Mouse (Mus musculus) liver, embryonic 18 days (tissue): ENCODE data around the gene B4galt2. TPM values are rescaled to one million over a fixed set of nuclear protein-coding genes. Genes with fewer than 3 reads are reported as not detected.

Experiments used
- polyA plus RNA-seq: library from polyadenylated mRNA; depleted of rRNA; stranded (reverse); fragments of >200 nt; gene quantifications from 2 replicates; pipeline ENCODE4 v1.2.3, GENCODE M21; 2012; rRNA removed

The B4galt2 gene
- 1.7 and 1.9 TPM in 2 replicates for polyA plus RNA-seq

DNA sequence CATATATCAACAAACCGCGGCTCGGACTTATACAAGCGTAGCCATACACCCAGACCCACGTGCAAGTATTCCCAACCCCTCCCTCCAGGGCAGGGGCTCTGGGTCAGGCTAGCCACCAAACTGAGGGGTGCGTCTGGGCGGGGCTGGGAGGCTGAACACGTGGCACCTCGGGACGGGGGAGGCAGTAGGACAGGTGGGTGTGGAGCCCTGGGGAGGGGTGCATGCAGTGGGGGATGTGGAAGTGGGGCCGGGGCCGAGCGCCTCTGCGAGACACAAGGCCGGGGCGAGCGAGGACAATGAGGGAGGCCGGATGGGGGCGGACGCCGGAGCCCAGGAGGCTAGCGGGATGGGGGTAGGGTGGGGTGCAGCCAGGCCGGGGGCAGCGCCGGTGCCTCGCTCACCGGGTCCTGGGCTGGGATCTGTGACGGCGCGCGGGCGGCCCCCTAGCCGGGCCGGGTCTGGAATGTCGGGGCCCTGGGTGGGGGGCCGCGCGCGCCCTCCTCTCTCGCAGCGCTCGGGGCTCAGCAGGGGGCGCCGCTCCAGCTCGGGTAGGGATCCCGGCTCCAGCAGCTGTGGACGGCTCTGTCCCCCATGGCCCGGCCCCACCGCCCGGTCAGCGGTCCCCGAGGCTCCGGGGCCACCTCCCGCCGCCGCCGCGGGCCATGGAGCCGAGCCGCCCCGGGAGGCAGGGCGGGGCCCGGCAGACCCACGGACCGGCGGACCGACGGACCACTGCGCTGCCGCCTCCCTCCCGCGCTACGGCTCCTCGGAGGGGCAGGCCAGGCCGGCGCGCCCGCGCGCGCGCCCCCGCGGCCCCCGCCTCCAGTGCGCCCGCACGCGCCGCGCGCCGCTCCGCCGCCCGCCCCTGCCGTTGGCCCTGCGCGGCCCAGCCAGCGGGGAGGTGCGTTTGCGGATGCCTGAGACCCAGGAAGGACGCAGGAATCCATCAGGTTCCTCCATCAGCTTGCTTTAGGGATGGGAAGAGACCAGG is at the start of gene B4galt2:
TSS of gene B4galt2 (minus strand) at position 787 of the 991 bp plus-strand sequence.

DNA sequence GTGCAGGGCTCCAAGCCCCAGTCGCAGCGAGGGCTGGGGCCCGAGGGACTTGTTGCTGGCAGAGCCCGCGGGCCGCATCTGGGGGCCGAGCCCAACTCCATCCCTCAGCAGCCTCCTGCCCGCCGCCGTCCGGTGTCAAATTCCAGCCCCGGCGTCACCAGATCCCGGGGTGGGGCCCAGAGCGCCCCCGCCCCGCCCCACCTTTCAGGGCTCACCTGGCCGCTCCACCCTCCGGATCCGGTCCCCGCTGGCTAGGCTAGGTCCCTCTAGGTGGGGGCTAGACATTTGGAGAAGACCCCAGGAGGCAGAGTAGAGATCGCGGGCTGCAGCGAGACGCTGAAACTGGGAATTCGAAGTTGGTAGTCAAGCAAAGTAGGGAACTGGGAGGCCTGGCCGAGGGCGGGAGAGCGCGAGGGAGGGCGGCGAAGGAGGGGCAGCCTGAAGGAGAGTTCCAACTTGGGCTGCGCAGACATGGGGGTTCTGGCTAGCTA is 46.1 kb upstream of the B4galt2 start, which contains the start of gene Artn:
TSS of gene Artn (minus strand) at position 373 of the 491 bp plus-strand sequence.

DNA sequence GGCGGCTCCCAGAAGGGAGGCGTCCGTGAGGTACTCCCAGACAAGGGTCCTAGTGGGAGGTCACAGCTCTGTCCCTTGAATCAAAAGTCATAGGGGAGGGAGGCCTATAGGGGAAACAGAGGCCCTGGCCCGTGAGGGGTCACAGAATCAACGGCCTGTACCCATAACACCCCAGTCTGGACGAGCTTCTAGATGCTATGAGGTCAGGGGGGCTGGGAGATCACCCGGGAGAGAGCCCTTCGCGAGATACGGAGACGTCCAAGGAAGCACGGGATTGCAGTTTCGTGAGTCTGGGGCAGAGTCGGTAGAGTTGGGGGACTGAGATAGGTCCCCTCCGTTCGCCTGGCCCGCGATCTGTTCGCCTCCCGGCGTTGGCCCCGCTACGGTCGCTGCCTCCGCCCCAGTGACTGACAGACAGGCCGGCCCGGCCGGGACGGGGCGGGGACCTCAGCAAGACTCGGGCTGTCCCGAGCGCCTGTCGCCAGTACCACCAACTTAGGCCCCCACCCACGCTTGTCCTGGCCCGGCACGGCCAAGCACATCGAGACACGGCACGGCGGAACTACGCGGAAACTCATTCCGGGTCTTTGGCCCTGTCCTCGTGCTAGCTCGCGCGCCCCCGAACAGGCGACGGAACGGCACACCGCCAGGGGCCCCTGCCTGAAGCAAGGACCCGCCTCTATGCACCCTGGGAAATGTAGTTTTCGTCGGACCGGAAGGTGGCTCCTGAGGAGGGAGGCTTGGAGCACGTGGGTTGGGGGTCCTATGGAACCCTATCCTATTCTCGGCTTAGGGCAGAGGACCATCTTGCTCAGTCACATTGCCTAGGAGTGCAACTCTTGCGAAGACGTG is 31.5 kb upstream of the B4galt2 start, which contains the start of gene Ipo13:
TSS of gene Ipo13 (minus strand) at position 409 of the 852 bp plus-strand sequence.

DNA sequence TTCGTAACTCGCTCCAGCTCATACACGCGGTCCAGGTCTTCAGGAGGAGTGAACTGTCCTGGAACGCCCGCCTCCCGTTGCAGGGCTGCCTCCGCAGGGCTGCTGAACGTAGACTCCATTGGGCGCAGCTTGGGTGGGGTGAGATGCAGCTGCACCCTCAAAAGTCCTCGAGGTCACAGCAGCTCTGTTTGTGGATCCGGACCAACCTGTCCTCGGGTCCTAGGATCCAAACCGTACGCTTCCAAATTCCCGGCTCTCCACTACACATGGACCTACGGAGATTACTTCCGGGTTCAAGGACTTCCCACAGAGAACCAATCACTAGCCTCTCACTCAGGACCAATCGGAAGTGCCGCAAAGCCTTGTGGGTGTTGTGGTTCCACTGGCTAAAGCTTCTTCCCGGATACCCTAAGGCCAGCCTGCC is 8.5 kb upstream of the B4galt2 start, which contains the start of gene Dph2:
TSS of gene Dph2 (minus strand) at position 295 of the 424 bp plus-strand sequence.

DNA sequence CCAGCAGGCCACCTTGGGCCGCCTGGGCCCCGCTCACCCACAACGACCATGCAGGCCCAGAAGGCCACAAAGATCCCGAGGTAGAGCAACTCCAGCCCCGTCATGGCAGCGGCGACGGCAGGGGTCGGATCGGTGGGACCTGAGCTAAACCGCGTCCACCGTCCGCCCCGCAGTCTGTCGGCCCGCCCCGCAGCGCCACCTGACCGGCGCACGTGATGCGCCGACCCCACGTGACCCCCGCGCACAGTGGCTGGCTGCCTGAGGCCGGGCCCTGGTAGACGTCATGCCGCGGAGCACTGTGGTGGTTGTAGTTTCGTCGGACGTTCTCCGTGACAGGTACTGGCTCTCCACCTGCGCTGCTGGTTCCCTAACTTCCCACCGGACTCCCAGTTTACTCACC is 3.8 kb upstream of the B4galt2 start, which contains the start of gene Atp6v0b:
TSS of gene Atp6v0b (minus strand) at position 201 of the 400 bp plus-strand sequence.

DNA sequence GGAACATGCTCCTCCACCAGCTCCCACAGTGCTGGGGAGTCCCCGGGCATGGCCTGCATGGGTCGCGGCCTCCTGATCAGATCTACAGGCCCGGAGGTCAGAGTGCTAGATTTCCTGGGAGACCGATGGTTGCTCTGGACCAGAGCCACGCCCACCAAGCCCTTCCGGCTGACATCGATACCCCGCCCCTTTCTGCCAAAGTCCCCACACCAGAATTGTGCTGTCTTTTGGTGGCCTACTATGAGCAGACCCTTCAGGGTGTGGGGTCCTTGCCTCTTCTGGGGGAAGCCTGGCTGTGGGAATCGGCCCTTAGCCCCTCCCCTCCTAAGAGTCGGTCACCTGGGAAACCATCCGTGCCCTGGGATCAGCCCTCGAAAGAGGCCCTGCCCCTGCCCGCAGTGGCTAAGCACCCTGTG is 10.8 kb downstream of the B4galt2 start, which contains the start of gene Ccdc24:
TSS of gene Ccdc24 (minus strand) at position 87 of the 416 bp plus-strand sequence.

DNA sequence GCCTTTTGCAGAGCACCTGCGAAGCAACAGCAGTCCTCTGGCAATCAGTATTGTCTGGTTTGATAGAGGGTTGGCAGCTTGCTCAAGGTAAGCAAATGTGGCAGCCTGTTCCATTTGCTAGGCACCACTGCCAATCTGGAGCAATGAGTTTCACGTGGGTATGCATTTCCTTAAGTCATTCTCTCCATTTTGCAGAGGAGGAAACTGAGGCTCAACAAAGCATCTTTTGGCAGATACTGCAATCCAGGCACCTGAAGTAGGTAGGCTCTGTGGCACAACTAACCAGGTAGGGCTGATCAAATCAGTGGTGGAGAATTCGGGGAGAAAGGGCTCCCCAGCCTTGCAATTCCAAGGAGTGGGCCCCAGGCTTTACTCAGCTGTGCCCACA is 48.8 kb downstream of the B4galt2 start, which contains the start of gene Slc6a9:
TSS of gene Slc6a9 (plus strand) at position 50 of the 388 bp plus-strand sequence.

Other genes with a start within 250 kb of the B4galt2 start
- 11.5 and 12.7 TPM in 2 replicates for gene Dmap1, start 201.2 kb downstream of the B4galt2 start, polyA plus RNA-seq
- gene Gm12845, start 159.1 kb downstream of the B4galt2 start, polyA plus RNA-seq, result not detected in 2 replicates
- not detected in 2 replicates for gene Klf17, start 117.8 kb downstream of the B4galt2 start, polyA plus RNA-seq
- 19.6 and 22.8 TPM in 2 replicates for gene Slc6a9, start 49.0 kb downstream of the B4galt2 start, polyA plus RNA-seq
- 0.30 TPM in 2 replicates for gene Ccdc24, start 10.9 kb downstream of the B4galt2 start, polyA plus RNA-seq
- gene Atp6v0b, start 3.8 kb upstream of the B4galt2 start, polyA plus RNA-seq, result 134 and 138 TPM in 2 replicates
- 4.9 and 5.1 TPM in 2 replicates for gene Dph2, start 8.5 kb upstream of the B4galt2 start, polyA plus RNA-seq
- 9.6 and 10.0 TPM in 2 replicates for gene Ipo13, start 31.5 kb upstream of the B4galt2 start, polyA plus RNA-seq
- gene Artn, start 46.3 kb upstream of the B4galt2 start, polyA plus RNA-seq, result 0.19 and 0.26 TPM in 2 replicates